8 mouse cellular contexts compared by ENCODE assay signal in the genomic region with DNA sequence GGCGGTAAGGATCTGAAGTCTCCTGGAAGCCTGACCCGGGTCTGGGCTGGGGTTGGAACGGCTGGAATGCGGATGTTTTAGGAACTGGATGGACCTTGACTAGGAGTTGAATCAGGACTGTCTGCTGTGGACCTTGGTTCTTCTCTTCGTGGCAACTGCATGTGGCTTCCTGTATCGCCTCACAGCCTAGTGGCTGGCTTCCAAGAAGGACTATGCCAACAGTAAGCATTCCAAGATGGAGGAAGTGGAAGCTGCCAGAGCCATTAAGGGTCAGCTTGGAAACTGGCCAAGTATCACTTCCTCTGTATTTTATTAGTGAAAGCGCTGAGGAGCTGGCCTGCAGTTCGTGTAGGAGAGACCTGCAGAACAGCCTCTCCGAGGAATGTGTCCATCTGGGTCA.
A peak's percentile ranks its signal among the peaks of the same experiment; 100 is the strongest.
DNase-seq lines count a peak whose midpoint lies in the region; ATAC-seq and TF ChIP-seq lines count a peak whose summit lies in the region.

No protein-coding gene starts in this region.

- H3K4me3 ChIP-seq in hindbrain, embryonic 10.5 days = no peak overlapping the region
- no peak overlapping the region for H3K4me3 ChIP-seq in hindbrain, embryonic 11.5 days (ENCODE audit: low read depth, low read length)
- no peak overlapping the region for H3K4me3 ChIP-seq in CH12.LX (replicated peaks in 1 of 3; ENCODE audit: low read depth in 2 of 3, low read length in 2 of 3, poor library complexity in 1 of 3)
- no peak overlapping the region for H3K4me3 ChIP-seq in cerebellum, adult 2 months (replicated peaks; ENCODE audit: insufficient read depth, low read depth, low read length)
- H3K4me3 ChIP-seq in heart, embryonic 11.5 days (ENCODE audit: low read depth, low read length) = no peak overlapping the region

- H3K79me2 ChIP-seq in CH12.LX (replicated peaks; ENCODE audit: control insufficient read depth, extremely low read depth, insufficient read depth, poor library complexity, severe bottlenecking) = no peaks in the 10 kb centered on the region

- H3K4me2 ChIP-seq in hindbrain, embryonic 11.5 days (replicated peaks; ENCODE audit: low read depth, low read length) = no peak overlapping the region
- no peak overlapping the region for H3K4me2 ChIP-seq in CH12.LX (ENCODE audit: insufficient read depth, low read depth, poor library complexity, severe bottlenecking)
- 0 out of 2 replicates have a peak overlapping the region, but pooled peaks have one; percentile 3 for H3K4me2 ChIP-seq in heart, embryonic 11.5 days

- no peaks in the 10 kb centered on the region for H3K27me3 ChIP-seq in hindbrain, embryonic 10.5 days (ENCODE audit: insufficient read depth, poor library complexity, severe bottlenecking)
- H3K27me3 ChIP-seq in hindbrain, embryonic 11.5 days (ENCODE audit: control insufficient read depth, insufficient read depth, low read length) = no peaks in the 10 kb centered on the region
- no peaks in the 10 kb centered on the region for H3K27me3 ChIP-seq in CH12.LX (replicated peaks)
- H3K27me3 ChIP-seq in cerebellum, adult 2 months (ENCODE audit: control insufficient read depth, insufficient read depth, low read length) = no peaks in the 10 kb centered on the region
- no peaks in the 10 kb centered on the region for H3K27me3 ChIP-seq in heart, embryonic 11.5 days (ENCODE audit: control insufficient read depth, insufficient read depth, low read length)

- in situ Hi-C loops in CH12.LX (cut with MboI; ENCODE audit: low pct_ligation_motif_present, low pct_unique_long_range_greater_than_20kb, low sequenced_read_pairs) = loop anchor here (10.0 kb wide), 1 partner anchor 86 kb away; no protein-coding TSS in a partner anchor

- dilution Hi-C loops in CH12.LX (cut with MboI; ENCODE audit: extremely low pct_ligation_motif_present, extremely low pct_unique_long_range_greater_than_20kb, low sequenced_read_pairs) = no loop called here

- no peak for TF ChIP-seq EP300 in CH12.LX (IDR thresholded peaks at IDR 0.05; ENCODE audit: low read length)

- TF ChIP-seq RAD21 in CH12.LX (IDR thresholded peaks at IDR 0.05; ENCODE audit: low read depth, low read length) = no peak

- H3K9me3 ChIP-seq in hindbrain, embryonic 10.5 days = no peaks in the 10 kb centered on the region
- H3K9me3 ChIP-seq in hindbrain, embryonic 11.5 days (ENCODE audit: control insufficient read depth, low read length) = no peaks in the 10 kb centered on the region
- peaks cover 6% of the 10 kb centered on the region for H3K9me3 ChIP-seq in CH12.LX (replicated peaks; ENCODE audit: low read length)
- no peaks in the 10 kb centered on the region; the same call in 1 of the 2 replicates for H3K9me3 ChIP-seq in heart, embryonic 11.5 days (replicated peaks; ENCODE audit: control insufficient read depth, low read length)

- H3K36me3 ChIP-seq in hindbrain, embryonic 10.5 days = no peaks in the 10 kb centered on the region
- no peaks in the 10 kb centered on the region for H3K36me3 ChIP-seq in hindbrain, embryonic 11.5 days (ENCODE audit: control insufficient read depth, insufficient read depth, low read length)
- no peaks in the 10 kb centered on the region for H3K36me3 ChIP-seq in CH12.LX (replicated peaks in 1 of 2; ENCODE audit: control insufficient read depth in 1 of 2, insufficient read depth in 1 of 2, low read length in 1 of 2)
- no peaks in the 10 kb centered on the region for H3K36me3 ChIP-seq in heart, embryonic 11.5 days (ENCODE audit: control insufficient read depth, insufficient read depth, low read length)

- no peak overlapping the region for H3K9ac ChIP-seq in hindbrain, embryonic 11.5 days (ENCODE audit: low read depth, low read length)
- H3K9ac ChIP-seq in CH12.LX (ENCODE audit: insufficient read depth, low read depth) = no peak overlapping the region
- no peak overlapping the region for H3K9ac ChIP-seq in heart, embryonic 11.5 days (ENCODE audit: low read depth, low read length)

- TF ChIP-seq CTCF in CH12.LX (conservative IDR thresholded peaks at IDR 0.05 in 1 of 2, IDR thresholded peaks at IDR 0.05 in 1 of 2; ENCODE audit: low read depth in 2 of 2, low read length in 2 of 2) = no peak
- no peak for TF ChIP-seq CTCF in cerebellum, adult 2 months (IDR thresholded peaks at IDR 0.05; ENCODE audit: borderline replicate concordance, insufficient read depth, low read depth, low read length)

- no peak for ATAC-seq in hindbrain, embryonic 11.5 days (ENCODE audit: low FRiP score)
- 0 out of 2 replicates have a peak, but pooled peaks have one; percentile 47 for ATAC-seq in heart, embryonic 11.5 days (replicated peaks; ENCODE audit: insufficient number of reproducible peaks, low FRiP score, low TSS enrichment)
- ATAC-seq in megakaryocyte, adult 5-6 weeks (ENCODE audit: poor library complexity, severe bottlenecking) = peak; percentile 79

- 84% methylated on average over 9 of the region's 9 CpGs for WGBS in hindbrain, embryonic 10.5 days
- 84% methylated on average over 9 of the region's 9 CpGs for WGBS in hindbrain, embryonic 11.5 days
- WGBS in cerebellum, adult 2 months = 30% methylated on average over 9 of the region's 9 CpGs
- 57% methylated on average over 9 of the region's 9 CpGs for WGBS in heart, embryonic 11.5 days (ENCODE audit: insufficient replicate concordance)

- peaks cover 23% of the 10 kb centered on the region for H3K4me1 ChIP-seq in hindbrain, embryonic 10.5 days (replicated peaks)
- H3K4me1 ChIP-seq in hindbrain, embryonic 11.5 days (replicated peaks; ENCODE audit: control insufficient read depth, insufficient read depth, low read length) = no peaks in the 10 kb centered on the region
- H3K4me1 ChIP-seq in CH12.LX (ENCODE audit: control insufficient read depth in 1 of 2, insufficient read depth in 2 of 2) = 0 out of 4 replicates have a peak, but pooled peaks cover 0 to 5% of the 10 kb centered on the region in 2 experiments
- H3K4me1 ChIP-seq in cerebellum, adult 2 months (ENCODE audit: control insufficient read depth, insufficient read depth, low read length) = peaks cover 2% of the 10 kb centered on the region; the same call in 1 of the 2 replicates
- peaks cover 12% of the 10 kb centered on the region for H3K4me1 ChIP-seq in heart, embryonic 11.5 days (ENCODE audit: control insufficient read depth, insufficient read depth, low read length)

- no peak for TF ChIP-seq POLR2A in CH12.LX (IDR thresholded peaks at IDR 0.05; ENCODE audit: low read depth, low read length)
- no peak for TF ChIP-seq POLR2A in cerebellum, adult 2 months (IDR thresholded peaks at IDR 0.05; ENCODE audit: borderline replicate concordance, insufficient read depth, low read length)

- no peak for DNase-seq in hindbrain, embryonic 10.5 days (ENCODE audit: low spot score)
- no peak for DNase-seq in hindbrain, embryonic 11.5 days (ENCODE audit: low spot score)
- DNase-seq in CH12.LX (ENCODE audit: extremely low read depth) = no peak
- DNase-seq in cerebellum, adult 2 months = peak; percentile 56 to 76
- peak; percentile 94 for DNase-seq in kidney, postnatal 14 days
- no peak for DNase-seq in thymus, postnatal 14 days

- H3K27ac ChIP-seq in hindbrain, embryonic 10.5 days = 0 out of 2 replicates have a peak overlapping the region, but pooled peaks have one; percentile 12
- H3K27ac ChIP-seq in hindbrain, embryonic 11.5 days (ENCODE audit: low read depth, low read length) = no peak overlapping the region
- H3K27ac ChIP-seq in CH12.LX (ENCODE audit: insufficient read depth, low read depth) = no peak overlapping the region
- H3K27ac ChIP-seq in cerebellum, adult 2 months (ENCODE audit: insufficient read depth, low read length) = no peak overlapping the region
- H3K27ac ChIP-seq in heart, embryonic 11.5 days (ENCODE audit: low read depth, low read length) = peak overlapping the region; percentile 68

TF ChIP-seq in CH12.LX, 34 proteins besides CTCF, POLR2A, EP300 and RAD21:
- TF ChIP-seq IRF4 (IDR thresholded peaks at IDR 0.05; ENCODE audit: low read depth, low read length) (peak; percentile 54; the same call in 1 of the 2 replicates), SMC3 (IDR thresholded peaks at IDR 0.05; ENCODE audit: low read depth, low read length) (no peak), JUND (conservative IDR thresholded peaks at IDR 0.05; ENCODE audit: low read depth, low read length) (no peak), PAX5 (IDR thresholded peaks at IDR 0.05; ENCODE audit: low read length) (no peak), USF1 (IDR thresholded peaks at IDR 0.05; ENCODE audit: low read depth, low read length) (no peak)

Comparison
In these comparisons a context has a peak if more than half of its experiments do, and no peak if none do; other contexts are left out.
1. H3K27ac ChIP-seq: peak in hindbrain, embryonic 10.5 days (single experiment) and heart, embryonic 11.5 days (single experiment); none in hindbrain, embryonic 11.5 days (single experiment), CH12.LX (single experiment) and cerebellum, adult 2 months (single experiment).
2. DNase-seq: peak in cerebellum, adult 2 months (2 of 2) and kidney, postnatal 14 days (single experiment); none in hindbrain, embryonic 10.5 days (single experiment), hindbrain, embryonic 11.5 days (single experiment), CH12.LX (single experiment) and thymus, postnatal 14 days (single experiment).